Mouse (Mus musculus) kidney, adult 18-20 months (tissue): ENCODE measurements at regions not wholly inside any gene's neighbourhood (a gene's known extent, or its start where the extent isn't known, plus 50 kb on each side); places are given as distances from the start of the nearest gene placed in this dataset.

Source experiments
- DNase-seq: peaks from one replicate; pipeline ENCODE4 v3.0.0; 2021

DNA sequence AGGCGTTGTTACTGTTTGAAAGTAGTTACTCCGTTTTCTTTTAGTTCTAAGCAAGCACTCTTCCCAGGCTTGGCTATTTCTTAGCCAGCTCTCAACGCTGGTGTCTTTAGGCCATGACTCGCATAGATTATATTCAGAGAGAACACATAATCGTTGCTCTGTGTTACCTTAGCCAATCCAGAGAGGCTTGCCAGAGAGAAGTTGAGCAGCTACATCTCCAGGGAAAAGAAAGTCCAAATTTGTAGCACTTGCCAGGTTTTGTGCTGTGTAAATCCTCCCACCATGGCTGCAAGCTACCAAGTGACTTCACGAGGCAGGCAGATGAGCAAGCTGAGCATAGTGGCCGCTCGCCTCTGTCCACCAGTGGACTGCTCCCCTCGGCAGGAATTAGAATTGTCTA, 163.3 kb upstream of the Fn1 start:
- no peak for DNase-seq

DNA sequence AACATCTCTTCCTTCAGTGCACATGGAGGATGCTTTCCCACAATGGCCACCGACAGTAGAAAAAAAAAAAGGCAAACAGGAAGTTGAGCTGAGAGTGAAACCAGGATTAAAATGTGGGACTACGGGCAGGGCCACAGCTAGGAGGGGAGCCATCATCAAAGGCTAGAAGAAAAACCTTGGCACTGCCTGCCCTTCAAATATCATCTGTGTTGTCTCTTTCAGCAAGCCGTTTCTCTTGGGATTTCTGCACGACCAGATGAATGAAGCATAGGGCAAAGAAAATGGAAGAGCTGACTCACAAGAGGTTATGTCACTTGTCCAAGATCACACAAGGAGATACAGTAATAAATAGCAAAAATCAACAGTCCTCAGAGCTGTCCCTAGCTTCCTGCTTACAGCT, 161.1 kb upstream of the Fn1 start:
- DNase-seq, result no peak

DNA sequence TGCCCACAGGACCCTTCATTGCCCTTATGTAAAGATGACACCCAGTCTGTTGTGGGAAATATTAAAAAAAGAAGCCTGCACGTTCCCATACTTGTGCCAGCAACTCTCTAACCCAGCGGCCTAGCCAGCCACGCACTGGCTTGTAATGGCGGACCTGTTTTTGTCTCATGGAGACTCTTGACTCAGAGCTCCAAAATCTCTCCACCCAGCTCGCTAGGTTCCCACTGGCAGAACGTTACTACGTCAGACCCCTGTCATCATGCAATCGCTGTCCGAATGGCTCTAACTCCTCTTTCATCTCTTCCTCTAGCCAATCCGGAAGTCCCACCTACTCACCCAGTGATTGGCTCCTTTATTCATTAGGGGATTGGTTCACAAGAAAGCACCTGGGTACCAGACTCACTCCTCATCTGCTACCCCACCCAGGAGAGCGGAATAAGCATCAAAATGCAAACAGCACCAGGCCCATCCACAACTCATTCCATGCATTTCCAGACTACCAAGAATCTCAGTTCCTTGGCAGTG, 159.2 kb upstream of the Fn1 start:
- no peak for DNase-seq

DNA sequence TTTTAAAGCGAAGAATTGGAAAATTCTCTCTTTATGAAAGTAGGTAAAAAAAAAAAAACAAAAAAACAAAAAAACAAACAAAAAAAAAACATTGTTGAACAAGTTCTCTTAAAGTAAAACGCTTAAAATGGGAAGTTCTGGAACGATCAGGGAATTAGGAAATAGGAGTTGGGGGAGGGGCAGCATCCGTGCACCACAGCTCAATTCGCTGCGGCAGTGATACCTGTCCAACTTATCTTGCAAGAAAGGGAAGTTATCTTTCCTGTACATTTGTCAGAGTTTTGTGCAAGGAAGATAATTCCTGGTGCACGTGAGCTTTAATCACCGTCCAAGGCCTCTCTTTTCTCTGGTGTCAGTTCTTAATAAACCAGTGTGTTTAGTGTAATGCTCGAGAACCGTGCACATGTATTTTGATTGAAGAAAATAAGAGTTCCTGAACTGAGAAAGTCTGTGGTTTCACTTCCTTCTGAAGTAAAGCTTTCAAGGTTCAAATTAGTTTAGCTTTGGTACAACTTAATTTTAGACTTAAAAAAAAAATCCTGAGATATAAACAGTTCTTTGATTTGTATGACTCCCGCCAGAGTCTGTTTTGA, 158.3 kb upstream of the Fn1 start:
- no peak for DNase-seq

DNA sequence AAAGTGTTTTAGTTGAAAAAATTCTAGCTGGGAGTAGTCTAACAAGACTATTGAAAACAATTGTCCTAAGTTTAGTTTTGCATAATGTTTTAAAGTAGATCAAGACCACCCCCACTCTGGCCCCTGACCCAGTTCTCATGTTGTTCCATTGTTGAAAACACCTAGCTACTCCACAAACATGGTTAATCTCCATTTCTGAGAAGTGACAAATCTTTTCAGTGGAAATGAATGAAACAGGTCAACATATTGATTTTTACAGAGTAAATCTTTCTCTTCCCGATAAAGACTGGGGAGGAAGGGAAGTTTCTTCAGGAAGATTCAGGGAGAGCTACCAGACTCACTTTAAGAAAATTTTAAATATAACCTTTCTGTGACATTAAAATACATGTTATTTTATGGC, 155.0 kb upstream of the Fn1 start:
- DNase-seq, result no peak

DNA sequence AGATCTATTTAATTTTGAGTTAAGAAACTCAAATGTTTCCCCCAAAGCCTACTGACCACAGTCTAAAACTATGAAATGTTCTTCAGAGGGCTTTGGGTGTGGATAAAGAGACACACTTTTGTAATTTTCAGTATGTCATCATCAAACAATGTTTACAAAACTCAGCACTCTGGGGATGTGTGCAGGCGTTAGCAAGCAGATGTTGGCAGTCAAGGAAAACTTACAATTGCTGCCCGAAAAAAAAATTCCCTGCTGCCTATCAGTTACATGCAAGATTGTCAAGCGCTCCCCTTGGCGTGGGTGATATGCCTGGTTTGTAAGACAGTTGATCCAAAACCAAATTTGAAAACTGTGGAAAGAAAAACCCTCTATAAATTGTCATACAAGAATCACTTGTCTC, 154.6 kb upstream of the Fn1 start:
- no peak for DNase-seq

DNA sequence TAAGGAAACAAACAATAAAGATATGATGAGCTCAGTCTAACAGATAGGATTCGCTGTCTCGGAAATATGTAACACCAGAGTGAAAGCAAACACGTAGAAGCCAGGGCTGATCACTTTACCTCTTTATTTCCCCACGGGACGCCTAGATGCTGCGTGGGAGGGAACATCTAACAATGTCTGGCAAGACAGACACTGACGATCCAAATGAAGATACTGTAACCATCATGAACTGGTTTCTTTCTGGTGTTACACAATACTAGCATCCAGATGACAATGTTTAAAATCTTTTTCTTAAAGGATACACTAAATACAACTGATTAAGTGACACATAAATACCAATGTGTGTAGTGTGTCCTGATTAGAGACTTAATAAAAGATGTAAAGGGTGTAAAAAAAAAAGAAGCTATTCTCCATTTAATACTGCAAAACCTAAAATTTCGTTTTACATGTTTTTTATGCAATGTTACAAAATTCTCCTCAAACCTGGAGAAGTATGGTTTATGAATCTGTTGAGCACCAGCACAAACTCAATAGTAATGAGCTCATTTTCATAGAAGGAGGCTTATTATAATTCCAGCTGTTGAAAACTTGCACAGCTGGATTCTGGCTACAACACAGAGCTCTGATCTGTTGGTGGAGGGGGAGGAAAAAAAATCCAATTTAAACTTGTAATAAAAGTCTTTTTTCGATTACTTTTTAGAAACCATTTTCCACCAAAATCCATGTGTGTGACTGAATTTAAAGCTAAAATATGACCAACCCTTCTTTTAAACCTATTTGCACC, 148.5 kb upstream of the Fn1 start:
- no peak for DNase-seq

GRCm38 (mm10) chr1:71800581-71800980, 147.6 kb upstream of the Fn1 start:
- no peak for DNase-seq

DNA sequence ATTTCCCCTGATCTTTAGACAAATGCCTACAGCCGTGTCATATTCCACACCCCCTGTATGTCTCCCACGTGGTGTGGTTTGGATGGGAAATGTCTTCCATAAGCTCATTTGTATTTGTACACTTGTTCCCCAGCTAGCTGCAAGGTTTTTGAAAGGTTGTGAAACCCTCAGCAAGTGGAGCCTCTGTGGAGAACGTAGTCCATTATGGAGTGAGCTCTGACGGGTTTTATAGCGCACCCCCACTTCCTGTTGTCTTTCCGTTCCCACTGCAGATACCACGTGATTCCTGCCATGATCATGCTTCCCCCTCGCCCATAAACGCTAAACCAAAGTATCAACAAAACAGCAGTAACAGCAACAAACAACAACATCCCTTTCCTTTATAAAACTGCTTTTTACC, 145.6 kb upstream of the Fn1 start:
- DNase-seq, result no peak

- no peak for DNase-seq
Observed at GRCm38 (mm10) chr1:71788408-71788807, 135.4 kb upstream of the Fn1 start.

GRCm38 (mm10) chr1:71784880-71785279, 131.9 kb upstream of the Fn1 start:
- no peak for DNase-seq

GRCm38 (mm10) chr1:71778292-71778691, 125.3 kb upstream of the Fn1 start:
- DNase-seq, result no peak

DNA sequence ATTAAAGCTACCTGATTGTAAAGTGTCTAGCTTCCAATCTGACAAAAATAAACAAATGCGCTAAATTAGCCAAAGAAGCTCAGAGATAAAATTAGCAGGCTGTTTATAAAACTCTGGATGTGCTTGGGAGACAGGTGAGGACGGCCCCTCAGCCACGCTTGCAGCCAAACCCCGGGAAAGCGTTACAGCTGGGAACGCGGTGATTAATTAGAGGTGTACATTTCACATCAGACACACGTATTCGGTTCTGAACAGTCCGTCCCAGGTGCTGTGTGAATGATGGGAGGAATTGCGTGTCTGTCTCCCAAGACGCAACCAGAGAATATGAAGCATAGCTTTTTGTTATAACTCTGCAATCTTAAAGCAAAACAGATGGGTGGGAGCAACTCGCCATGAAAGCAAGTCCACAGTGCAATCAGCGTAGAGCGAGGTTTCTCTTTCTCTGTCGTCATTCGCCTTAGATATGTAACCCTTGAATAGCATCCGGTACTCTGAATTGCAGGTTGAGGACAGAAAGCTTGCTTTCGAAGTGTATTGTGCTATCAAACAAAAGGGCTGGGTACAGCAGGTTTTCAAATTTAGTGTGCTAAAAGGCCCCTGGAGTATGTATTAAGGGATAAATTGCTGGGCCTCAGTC, 123.0 kb upstream of the Fn1 start:
- no peak for DNase-seq

GRCm38 (mm10) chr1:71772526-71772925, 119.5 kb upstream of the Fn1 start:
- no peak for DNase-seq

DNA sequence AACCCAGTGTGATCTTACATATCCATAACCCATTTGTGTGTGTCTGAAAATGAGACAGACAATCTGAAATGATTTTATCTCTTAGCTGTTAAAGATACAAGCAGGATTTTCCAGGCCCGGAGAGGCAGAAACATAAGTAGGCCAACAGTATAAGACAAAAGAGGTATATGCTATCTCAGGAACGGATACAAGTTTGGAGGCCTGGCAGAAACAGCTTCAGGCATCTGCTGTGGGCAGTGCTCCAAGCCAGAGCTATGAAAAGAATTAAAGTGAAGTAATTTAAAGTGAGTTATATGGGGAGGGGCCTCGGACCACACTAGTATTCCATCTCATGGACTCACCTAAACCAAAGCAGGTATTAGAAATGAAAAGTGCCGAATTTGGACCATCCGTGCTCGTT, 118.8 kb upstream of the Fn1 start:
- no peak for DNase-seq

- DNase-seq, result no peak
Observed at GRCm38 (mm10) chr1:71769595-71769994, 116.6 kb upstream of the Fn1 start.

GRCm38 (mm10) chr1:71767705-71768104, 114.7 kb upstream of the Fn1 start:
- no peak for DNase-seq

- no peak for DNase-seq
Observed at GRCm38 (mm10) chr1:71767076-71767475, 114.1 kb upstream of the Fn1 start.

GRCm38 (mm10) chr1:71764951-71765350, 112.0 kb upstream of the Fn1 start:
- DNase-seq, result no peak

DNA sequence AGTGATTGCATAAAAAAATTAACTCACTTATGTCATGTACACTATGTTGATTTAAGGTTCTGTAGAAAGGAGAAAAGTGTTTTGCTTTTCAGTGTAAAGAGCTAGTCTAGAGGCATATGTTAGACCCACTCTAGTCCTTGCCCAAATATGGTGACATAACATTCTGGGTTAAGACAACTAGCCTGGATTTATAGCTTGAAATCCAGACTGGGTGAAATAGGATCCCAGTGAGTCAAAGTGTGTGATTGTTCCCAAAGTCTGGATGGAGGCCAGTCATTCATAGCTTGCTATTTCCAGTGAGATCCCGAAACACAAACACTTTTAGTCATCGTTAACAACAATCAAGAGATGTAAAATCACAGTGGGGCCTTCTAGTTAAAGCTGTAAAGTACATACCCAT, 110.5 kb upstream of the Fn1 start:
- no peak for DNase-seq

DNA sequence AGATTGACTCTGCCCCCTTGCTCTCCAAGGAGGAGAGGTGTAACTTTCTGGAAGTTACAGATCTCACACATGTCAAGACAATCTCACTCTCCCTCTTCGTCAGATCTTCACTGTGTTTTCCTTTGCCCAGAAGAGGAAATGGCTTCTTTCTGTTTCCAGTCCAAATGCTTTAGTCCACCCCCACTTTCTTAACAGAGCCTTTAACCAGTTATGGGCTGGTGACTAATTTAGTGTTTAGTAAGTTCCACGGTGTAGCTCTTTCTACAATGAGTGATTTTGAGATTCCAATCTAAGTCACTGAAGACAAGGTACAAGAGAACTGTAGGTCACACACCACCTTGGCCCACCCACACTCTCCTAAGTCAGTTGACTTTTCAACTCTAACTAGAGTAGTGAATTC, 107.3 kb upstream of the Fn1 start:
- no peak for DNase-seq

DNA sequence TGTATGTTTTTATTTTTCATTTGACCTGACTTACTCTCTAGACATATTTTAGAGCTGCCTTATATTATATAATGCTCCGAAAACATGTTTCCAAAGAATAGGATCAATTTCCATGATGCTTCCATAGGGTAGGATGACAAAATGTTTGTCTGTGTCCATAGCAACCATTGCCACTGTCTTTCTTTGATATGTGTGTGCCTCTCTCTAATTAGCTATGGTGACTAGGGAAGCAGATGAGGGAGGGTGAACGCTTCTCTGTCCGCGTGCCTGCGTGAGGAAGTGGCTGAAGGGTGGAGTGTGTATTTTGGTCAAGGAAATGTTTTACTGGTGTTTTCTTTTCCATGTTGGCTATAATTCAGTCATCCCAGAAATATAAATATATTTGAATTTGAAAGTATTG, 104.2 kb upstream of the Fn1 start:
- DNase-seq, result no peak

DNA sequence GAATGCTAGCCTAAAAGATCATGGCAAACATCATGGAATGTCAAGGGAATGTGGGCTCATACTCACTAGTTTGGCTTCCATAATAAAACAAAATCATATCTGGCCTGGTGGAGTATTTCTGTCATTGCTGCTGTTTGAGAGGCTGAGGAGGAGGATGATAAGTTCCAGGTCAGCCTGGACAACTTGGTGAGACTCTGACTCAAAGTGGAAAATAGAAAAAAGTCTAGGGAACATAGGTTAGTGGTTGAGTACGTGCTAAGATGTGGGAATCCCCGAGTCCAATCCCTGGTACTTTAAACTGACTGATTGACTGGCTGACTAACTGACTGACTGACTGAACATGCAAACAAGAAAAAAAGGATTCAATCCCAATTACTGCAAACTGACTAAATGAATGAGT, 103.2 kb upstream of the Fn1 start:
- DNase-seq, result no peak

GRCm38 (mm10) chr1:71755435-71755834, 102.4 kb upstream of the Fn1 start:
- DNase-seq, result no peak
